Mouse (Mus musculus) heart, postnatal 14 days (tissue): ENCODE measurements around the gene Psmd13. TPM values are rescaled to one million over a fixed set of nuclear protein-coding genes. Genes with fewer than 3 reads are reported as not detected.

ENCODE experiments used
- DNase-seq, 2 experiments: peaks; one replicate each; pipeline ENCODE4 v3.0.0; 2021 to 2022
- intact Hi-C: fragments of 180-260 bp; cut with DNase I; formaldehyde crosslinking; loops from one replicate; pipeline ENCODE4 v1.15.1; 2025
- total RNA-seq, 2 experiments: library from RNA; stranded (reverse); gene quantifications; 2 replicates each; pipeline ENCODE4 v1.2.3; 2021

Psmd13 gene
- total RNA-seq, 2 experiments from 2014 or later: 92.6 to 92.8 TPM

DNA sequence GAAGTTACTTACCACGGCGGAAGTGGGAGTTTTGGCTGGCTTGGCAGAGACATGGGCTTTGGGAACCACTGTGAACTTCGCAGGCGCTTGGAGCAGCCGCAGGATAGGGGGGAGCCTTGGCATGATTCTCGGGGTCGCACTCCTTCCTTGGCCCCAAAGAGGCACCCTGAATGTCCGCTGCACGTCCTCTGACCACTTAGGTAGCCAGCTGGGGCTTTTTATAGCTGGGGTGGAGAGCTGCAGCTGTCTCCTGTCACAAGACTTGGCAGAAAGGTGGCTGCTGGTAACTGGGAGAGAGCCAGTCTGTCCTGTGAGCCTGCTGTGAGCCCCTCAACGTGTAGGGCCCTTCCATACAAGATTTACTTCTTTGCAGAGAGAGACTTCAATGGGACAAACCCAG is 18.5 kb downstream of the Psmd13 start, which contains the start of gene Cox8b:
Gene Cox8b (minus strand): TSS at position 227 of the 400 bp plus-strand sequence.
- intact Hi-C loops: loop anchor here (2.0 kb wide), 1 partner anchor 17 kb away; the partner anchor contains the start of gene Sirt3
- DNase-seq: peak; percentile 50 to 66

DNA sequence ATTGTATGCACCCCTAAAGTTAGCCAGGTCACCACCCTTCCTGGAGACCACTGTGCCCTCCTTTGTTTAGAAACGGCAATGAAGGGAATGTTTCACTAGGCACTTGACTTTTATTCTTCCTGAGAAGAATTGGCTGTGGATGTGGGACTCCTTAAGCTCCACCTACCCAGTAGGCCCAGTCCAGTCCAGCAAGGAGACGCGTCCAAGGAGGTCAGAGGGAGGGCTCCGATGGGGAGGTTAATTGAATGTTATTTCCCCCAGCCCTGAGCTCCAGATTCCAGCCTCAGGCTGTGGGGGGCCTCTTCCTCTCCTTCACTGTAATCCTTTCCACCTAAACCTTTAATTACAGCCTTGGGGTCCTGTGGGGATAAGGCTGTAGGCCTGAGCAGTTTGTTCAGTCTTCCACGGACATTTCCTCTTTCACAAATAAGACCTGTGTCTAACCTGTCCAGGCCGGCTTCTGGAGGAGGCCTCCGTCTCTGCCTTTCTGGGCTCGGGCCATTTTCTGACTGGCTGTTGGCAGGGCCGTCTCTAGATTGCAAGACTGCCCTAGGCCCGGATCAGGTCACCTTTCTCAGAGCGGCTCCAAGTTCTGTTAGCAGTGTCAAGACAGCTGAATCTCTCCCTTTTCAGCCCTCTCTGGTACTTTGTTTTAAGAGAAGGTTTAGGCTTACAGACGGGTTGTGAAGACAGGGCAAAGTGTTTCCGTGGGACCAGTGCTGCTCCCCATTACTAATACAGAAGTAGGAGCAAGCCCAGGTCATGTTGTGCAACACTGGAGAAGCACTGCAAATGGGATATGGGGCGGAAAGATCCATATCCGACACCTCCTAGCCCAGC is 20.5 kb downstream of the Psmd13 start:
- intact Hi-C loops: no loop called here
- peak in 1 of 2 experiments; percentile 49 for DNase-seq

DNA sequence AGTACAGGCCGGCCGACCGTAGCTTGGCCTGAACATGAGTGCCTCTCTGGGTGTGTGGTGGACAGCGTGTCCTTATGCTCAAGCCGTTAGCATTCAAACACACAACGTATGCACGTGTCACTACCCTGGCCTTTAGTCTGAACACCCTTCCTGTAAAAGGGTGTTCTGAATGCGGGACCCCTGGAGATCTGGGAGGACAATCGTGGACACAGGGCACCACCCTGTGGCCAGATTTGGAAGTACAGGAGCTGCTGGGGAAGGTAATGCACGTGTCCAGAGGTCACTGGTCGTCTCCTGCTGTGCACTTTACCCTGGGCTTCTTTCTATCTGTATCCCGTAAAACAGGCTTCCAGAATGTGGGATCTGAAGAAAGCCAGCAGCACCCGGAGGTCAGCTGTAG is 21.4 kb downstream of the Psmd13 start:
- intact Hi-C loops: loop anchor here (1.0 kb wide), 1 partner anchor 58 kb away; the partner anchor contains the start of gene Scgb1c1
- peak; percentile 86 to 92 for DNase-seq

DNA sequence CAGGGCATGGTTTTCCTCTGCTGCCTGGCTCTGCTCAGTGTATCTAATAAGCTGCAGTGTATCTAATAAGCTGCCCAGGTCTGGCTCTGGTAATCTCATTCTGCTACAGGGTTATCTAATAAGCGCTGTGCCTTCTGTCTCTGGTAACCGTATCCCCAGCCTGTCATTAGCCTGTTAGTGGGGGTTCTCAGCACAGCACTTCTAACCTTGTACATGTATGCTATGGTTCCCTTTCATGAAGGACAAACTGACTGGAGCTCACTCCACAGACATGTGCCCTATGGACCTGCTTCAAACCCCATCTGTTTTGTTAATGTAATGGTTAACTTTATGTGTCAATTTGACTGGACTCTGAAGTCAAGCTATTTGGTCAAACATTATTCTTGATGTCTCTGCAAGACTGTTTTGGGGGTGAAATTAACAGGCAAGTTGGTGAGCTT is 23.9 kb downstream of the Psmd13 start:
- intact Hi-C loops: loop anchor here (5.0 kb wide), 3 partner anchors 52 to 272 kb away; partner anchors contain the start of genes Gm45717 and Ifitm2

DNA sequence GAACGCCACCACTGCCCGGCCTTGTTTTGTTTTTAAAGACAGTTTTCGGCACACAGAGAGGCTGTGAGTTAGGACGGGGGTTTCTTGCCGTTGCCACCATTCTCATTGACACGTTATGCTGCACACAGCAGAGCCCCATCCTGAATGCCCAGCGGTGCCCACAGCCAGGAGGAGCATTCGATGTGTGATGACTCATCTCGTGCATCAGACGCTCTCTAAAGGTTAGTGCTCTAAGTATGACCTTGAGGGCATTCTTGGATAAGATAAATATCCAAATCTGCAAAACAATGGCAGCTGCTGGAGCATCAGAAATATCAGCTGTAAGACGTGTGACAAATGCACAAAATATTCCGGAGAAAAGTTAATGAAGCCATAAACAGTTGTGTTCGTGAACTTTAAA is 25.4 kb downstream of the Psmd13 start:
- intact Hi-C loops: loop anchor here (5.0 kb wide), 3 partner anchors 50 to 270 kb away; partner anchors contain the start of genes Gm45717 and Ifitm2
- DNase-seq: no peak

More for the DNA sequence above, 23.9 kb downstream of the Psmd13 start:
- no peak for DNase-seq

DNA sequence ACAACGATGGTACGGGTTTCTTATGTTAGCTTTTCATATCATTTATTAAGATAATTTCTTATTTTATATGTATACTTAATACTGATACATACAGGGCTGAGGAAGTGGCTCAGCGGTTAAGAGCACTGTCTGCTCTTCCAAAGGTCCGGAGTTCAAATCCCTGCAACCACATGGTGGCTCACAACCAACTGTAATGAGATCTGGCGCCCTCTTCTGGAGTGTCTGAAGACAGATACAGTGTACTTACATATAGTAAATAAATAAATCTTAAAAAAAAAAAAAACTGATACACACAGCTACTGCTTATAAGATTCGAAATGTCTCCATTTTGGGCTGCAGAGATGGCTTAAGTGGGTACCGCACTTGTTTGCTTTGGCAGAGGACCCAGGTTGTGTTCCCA is 25.9 kb downstream of the Psmd13 start:
- DNase-seq: no peak
- intact Hi-C loops: loop anchor here (1.0 to 5.0 kb wide), 6 partner anchors 31 to 270 kb away; partner anchors contain the start of genes Gm45717 and Ifitm2

DNA sequence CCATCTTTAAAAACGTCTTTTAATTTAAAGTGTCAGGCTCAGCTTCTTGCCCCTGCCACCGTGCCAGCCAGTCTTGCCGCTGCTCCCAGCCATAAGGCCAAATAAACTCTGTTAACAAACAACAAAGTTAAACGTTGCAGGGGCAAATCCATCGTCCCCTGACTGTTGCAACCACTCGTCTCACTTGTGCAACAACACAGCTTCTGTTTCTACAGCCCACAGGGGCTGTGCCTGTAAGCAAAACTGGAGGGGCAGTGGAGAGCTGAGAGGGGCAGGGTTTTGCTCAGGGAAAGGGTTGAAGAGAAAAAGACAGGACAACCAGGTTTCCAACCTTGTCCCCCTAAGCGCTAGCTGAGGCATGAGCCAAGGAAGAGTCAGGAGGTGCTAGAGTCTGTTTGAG is 26.4 kb downstream of the Psmd13 start:
- DNase-seq: no peak
- intact Hi-C loops: loop anchor here (1.0 to 5.0 kb wide), 6 partner anchors 31 to 269 kb away; partner anchors contain the start of genes Gm45717 and Ifitm2

DNA sequence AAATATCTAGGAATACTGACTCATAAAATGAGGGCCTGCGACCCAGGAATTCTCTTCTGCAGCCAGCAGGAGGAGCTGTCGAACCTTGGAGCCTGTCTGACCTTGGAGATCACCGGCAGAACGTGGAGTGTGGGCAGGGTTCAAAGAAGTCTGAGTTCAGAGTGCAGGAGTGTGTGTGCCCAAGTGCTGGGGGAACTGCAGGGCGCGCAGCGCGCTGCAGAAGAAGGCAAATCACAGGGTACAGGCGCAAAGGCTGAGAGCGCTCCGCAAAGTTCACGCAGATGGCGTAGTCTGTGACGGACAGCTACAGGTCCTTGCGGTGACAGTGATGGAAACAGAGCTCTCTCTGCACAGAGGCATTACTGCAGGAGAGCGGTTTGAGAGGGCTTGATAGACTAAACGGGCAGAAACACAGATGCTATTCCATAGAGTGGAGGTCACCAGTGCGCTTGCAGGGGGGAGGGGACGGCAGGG is 26.9 kb downstream of the Psmd13 start:
- peak; percentile 84 to 86 for DNase-seq

DNA sequence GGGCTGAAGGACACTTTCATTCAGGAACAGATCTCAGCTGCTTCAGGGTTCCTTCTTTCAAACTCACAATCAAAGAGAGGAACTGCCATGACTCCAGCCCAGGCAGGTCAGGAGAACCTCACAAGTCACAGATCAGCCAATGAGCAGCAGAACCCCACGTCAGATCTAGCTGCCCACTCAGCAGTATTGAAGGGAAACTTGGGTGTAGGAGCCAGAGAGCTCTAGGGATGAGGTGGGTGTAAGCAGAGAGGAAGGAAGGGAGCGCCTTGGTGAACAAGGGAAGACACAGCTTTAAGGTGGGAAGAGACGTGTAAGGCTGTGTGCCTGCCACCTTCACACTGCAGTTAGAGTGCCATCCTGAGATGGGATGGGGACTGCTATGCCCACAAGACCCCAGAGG is 30.5 kb downstream of the Psmd13 start:
- intact Hi-C loops: no loop called here

More for the DNA sequence above, 26.9 kb downstream of the Psmd13 start:
- intact Hi-C loops: loop anchor here (1.0 to 5.0 kb wide), 6 partner anchors 30 to 269 kb away; partner anchors contain the start of genes Gm45717 and Ifitm2

DNA sequence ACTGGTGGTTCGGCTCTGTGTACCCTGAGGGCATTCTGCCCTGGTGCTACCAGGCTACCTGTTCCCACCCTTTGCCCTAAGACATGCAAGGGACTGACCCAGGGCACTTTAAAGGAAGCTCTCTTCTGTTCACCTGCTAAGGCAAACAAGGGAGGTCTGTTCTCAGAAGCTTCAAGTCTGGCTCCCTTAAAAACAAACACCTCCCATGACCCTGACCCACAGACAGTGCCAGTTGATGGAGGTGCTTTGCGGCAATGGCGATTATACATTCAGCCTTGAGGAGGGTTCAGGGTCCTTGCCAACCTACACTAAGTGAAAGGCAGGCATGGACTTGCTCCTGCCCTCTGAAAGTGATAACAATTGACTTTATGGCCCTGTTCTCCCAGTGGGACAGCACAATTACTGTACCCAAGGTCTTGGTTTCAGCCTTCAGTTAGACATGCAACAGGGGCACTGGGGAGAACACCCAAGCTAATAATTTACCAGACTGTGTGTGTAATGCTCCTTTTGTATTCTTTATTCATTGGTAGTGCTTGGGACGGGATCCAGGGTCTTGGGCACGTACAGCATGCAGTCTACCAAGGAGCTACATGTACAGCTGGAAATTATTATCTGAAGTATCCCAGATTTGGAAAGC is 31.2 kb downstream of the Psmd13 start:
- no peak for DNase-seq
- intact Hi-C loops: no loop called here

More for the DNA sequence above, 30.5 kb downstream of the Psmd13 start:
- no peak for DNase-seq

DNA sequence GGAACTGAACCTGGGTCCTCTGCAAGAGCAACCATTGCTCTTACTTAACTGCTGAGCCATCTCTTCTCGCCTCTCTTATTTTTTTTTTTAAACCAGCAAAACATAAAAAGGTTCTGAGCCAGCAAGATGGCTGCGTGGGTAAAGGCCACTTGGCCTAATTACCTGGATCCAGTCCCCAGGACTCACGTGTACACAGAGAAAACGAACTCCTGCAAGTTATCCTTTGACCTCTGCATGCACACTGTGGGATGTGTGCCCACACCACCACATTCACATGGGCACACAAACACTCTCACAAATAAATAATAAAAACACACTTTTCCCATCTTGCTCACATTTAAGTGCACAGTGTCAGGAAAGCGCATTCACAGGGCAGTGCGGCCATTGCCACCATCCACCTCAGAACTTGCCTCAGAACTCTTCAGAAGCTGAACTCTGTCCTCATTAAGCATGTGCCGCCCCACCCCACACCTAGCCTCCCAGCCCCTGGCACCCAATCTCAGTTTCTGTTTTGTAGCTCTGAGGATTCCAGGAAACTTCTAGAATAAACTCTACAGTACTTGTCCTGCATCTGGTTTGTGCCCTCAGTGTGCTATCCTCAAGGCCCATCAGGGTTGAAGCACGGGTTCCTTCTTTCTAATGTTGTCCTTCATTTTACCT is 32.4 kb downstream of the Psmd13 start:
- intact Hi-C loops: no loop called here

DNA sequence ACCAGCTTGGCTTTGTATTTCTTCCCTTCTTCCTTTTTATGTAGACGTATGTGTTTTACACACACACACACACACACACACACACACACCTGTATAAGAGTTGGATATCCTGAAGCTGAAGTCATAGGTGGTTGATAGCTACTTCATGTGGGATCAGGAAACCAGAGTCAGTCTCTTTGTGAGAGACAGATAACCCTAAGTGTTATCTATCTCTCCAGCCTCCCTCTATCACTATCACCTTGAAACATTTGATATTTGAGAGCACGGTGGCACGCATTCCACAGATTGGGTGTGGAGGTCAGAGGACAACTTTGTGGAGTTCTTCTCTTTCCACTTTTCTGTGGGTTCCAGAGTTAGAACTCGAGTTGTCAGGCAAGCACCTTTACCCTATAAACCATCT is 38.1 kb downstream of the Psmd13 start:
- no peak for DNase-seq

More for the DNA sequence above, 32.4 kb downstream of the Psmd13 start:
- no peak for DNase-seq

DNA sequence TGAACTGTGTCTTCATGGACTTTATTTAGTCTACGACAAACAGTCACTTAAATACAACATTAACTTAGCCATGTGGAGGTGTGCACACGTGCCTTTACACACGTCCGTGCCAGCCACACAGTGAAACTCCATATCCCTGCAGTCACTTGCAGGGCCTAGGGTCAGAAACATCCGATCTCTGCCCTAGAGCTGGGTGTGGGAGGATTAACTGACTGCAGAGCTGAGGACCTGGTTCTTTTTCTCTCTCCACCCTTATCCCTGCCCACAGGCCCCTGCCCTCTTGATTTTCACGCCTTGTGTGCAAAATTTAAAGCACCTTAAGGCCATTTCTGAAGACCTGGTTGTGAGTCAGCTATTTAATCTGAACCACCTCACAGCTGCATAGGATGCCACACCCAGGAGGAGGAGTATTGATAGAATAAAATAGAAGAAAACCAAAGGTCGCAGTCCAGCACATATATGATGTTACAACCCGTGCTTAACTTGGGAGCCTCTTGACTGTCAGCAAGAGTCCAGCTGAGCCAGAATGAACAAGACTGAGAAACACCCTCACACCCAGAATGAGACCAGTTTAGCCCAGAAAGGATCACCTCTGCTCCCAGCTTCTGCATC is 38.8 kb downstream of the Psmd13 start, which contains the start of gene Nlrp6:
Gene Nlrp6 (plus strand): TSS at position 485 of the 612 bp plus-strand sequence.
- intact Hi-C loops: no loop called here
- DNase-seq: no peak

More for the DNA sequence above, 38.1 kb downstream of the Psmd13 start:
- intact Hi-C loops: no loop called here

DNA sequence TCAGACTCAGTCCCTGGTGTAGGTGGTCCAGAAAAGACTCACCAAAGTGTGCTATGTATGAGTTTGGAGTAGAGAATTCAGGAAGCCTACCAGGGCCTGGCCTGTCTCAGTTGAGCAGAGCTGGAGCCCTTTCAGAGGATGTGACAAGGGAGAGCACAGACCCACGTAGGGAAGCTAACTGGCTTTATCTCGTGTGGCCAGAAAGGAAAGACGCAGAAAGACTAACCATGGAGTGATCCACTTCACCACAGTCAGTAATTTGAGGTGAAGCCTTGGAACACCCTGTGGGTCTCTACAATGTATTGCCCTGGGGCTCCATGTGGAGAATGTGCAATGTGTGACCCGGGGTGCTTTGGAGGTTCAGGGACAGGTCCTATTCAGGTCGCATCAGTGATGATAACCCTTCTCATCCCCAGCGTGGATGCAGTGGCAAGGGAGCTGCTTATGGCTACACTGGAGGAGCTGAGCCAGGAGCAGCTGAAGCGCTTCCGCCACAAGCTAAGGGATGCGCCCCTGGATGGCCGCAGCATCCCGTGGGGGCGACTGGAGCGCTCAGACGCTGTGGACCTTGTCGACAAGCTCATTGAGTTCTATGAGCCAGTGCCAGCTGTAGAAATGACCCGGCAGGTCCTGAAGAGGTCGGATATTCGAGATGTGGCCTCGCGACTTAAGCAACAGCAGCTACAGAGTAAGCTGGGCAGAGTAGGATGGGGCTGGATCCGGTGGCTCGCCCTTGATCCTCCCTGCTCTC is 39.6 kb downstream of the Psmd13 start:
- DNase-seq: no peak
- intact Hi-C loops: no loop called here

DNA sequence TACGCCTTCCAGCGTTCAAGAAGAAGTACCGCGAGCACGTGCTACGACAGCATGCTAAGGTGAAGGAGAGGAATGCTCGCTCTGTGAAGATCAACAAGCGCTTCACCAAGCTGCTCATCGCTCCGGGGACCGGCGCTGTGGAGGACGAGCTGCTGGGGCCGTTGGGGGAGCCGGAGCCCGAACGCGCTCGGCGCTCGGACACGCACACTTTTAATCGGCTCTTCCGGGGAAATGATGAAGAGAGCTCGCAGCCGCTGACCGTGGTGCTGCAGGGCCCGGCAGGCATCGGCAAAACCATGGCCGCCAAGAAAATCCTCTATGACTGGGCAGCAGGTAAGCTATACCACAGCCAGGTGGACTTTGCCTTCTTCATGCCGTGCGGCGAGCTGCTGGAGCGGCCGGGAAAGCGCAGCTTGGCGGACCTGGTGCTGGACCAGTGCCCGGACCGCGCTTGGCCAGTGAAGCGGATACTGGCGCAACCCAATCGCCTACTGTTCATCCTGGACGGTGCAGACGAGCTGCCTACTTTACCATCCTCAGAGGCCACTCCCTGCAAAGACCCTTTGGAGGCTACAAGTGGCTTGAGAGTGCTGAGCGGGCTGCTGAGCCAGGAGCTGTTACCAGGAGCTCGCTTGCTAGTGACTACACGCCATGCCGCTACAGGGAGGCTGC is 40.8 kb downstream of the Psmd13 start:
- intact Hi-C loops: no loop called here
- peak; percentile 62 to 64 for DNase-seq

DNA sequence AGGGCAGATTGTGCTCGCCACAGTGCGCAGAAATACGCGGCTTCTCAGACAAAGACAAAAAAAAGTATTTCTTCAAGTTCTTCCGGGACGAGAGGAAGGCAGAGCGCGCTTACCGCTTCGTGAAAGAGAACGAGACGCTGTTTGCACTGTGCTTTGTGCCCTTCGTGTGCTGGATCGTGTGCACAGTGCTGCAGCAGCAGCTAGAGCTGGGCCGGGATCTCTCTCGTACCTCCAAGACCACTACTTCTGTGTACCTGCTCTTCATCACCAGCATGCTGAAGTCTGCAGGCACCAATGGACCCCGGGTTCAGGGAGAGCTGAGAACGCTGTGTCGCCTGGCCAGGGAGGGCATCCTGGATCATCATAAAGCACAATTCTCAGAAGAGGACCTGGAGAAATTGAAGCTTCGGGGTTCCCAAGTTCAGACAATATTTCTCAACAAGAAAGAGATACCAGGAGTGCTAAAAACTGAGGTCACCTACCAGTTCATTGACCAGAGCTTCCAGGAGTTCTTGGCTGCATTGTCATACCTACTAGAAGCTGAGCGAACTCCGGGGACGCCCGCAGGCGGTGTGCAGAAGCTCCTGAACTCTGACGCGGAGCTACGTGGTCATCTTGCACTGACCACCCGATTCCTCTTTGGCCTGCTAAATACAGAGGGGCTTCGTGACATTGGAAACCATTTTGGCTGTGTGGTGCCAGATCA is 41.5 kb downstream of the Psmd13 start:
- intact Hi-C loops: no loop called here
- no peak for DNase-seq

DNA sequence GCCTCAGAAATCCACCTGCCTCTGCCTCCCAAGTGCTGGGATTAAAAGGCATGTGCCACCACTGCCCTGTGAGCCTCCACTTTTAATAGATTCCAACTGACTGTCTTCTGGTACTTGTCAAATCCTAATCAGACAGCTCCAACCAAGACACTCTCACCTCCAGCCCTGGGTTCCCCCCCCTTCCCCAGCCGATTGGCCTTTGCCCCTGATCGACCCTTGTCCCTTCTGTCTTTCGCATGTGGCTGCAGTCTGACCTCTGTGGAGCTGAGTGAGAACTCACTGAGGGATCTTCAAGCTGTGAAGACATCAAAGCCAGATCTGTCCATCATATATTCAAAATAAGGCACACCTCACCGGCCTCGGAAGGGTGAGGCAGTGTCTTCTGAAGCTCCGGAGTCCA is 45.4 kb downstream of the Psmd13 start:
- intact Hi-C loops: no loop called here

DNA sequence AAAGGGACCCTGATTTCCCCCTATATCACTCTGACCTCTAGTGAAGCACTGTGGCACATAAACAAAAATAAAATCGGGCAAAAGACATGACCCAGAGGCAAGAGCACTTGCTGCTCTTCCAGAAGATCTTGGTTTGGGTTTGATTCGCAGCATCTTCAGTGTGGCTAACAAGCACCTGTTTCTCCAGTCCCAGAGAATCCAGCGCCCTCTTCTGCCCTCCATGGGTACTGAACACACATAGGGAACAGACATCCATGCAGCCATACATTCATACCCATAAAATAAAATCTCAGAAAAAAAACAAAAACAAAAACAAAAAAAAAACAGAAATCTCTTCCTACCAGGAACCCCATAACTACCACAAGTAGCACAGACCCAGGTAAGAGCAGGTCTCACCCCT is 56.7 kb downstream of the Psmd13 start:
- no peak for DNase-seq
- intact Hi-C loops: loop anchor here (2.0 kb wide), 1 partner anchor 30 kb away; no protein-coding TSS in a partner anchor

More for the DNA sequence above, 45.4 kb downstream of the Psmd13 start:
- DNase-seq: no peak
